Mouse (Mus musculus) cortical plate, adult 2 months (tissue): ENCODE measurements around the gene Tspan15.

ENCODE experiments used
- CTCF ChIP-seq: fragments of 200-500 bp; IDR thresholded peaks from 2 replicates; pipeline ENCODE4 v1.5.1; 2011; ENCODE audit warnings: mild to moderate bottlenecking, control low read depth, low read length; ENCODE audit not compliant: insufficient read depth; ENCODE audit errors: extremely low read depth
- POLR2A ChIP-seq: fragments of 200-500 bp; IDR thresholded peaks from 2 replicates; pipeline ENCODE4 v1.6.1; 2011; ENCODE audit warnings: mild to moderate bottlenecking, low read length, control low read depth; ENCODE audit not compliant: insufficient read depth; ENCODE audit errors: extremely low read depth

DNA sequence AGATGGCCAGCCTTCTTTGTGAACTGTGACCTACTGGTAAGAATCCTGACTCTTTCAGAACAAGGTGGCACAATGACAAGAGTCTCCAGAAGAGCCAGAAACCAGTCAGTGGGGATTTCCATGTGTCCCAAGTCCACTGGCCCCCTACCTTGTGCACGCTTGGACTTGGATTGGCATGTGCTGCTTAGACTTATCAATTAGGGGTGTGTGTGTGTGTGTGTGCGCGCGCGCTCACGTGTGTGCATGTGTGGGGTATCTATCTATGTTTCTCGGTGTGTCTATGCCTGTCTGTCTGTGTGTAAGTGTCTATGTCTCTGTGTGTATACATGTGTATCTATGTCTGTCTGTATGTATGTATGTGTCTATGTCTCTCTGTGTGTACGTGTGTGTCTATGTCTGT is 15.4 kb downstream of the Tspan15 start:
- TF ChIP-seq CTCF, result no peak
- TF ChIP-seq POLR2A, result no peak
